Mouse (Mus musculus) liver, postnatal 0 days (tissue): Measurements from ENCODE around the gene Smim7.

Experiments
- CTCF ChIP-seq: sonication (generic); IDR thresholded peaks from 2 replicates; pipeline ENCODE4 v1.5.1; 2016; ENCODE audit warnings: antibody characterized with exemption, low read depth
- EP300 ChIP-seq: IDR thresholded peaks from 2 replicates; pipeline ENCODE4 v1.6.1; 2016; ENCODE audit warnings: antibody characterized with exemption, low read depth, mild to moderate bottlenecking

DNA sequence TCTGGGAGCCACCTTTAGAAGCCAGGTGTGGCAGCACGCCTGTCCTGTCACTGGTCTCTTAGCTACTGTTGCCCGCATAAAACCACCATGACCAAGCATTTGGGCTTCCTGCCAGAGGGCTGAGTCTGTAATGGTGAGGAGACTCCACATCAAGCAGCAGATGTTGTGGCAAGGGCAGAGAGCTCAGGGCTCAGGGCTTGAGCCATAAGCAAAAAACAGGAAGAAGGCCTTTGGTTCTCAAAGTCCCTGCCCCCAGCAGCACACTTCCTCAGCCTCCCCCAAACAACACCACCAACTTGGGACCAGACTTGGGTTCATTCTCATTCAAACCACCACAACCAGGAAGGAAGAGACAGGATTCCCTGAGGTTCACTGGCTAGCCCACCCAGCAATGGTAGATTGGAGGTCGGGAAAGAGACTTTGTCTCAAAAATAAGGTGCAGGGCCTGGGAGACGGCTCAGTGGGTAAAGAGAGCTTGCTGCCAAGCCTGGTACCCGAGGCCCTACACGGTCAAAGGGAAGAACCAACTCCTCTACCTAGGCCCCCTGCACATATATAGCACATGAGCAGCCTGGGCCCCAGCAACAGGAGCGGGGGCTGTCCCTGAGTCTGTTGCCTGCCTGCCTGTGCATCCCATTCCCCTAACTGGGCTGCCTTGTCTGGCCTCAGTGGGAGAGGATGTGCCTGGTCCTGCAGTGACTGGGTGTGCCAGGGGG, 12.3 kb upstream of the Smim7 start:
- TF ChIP-seq CTCF = no peak
- TF ChIP-seq EP300 = no peak
